Mouse (Mus musculus) brain, adult 2 months (tissue): ENCODE measurements at regions not wholly inside any gene's neighbourhood (a gene's known extent, or its start where the extent isn't known, plus 50 kb on each side); places are given as distances from the start of the nearest gene placed in this dataset.
"Not testable (repeated sequence)": the region's sequence is repeated elsewhere in the genome, so short reads cannot be mapped to it uniquely, and the experiment has no call there.

Source experiments
- DNase-seq: peaks from one replicate; pipeline ENCODE4 v3.0.0; 2011; ENCODE audit warnings: low read depth, low spot score

GRCm38 (mm10) chr13:89375526-89376474 is 163.8 kb upstream of the Hapln1 start:
- no peak for DNase-seq

- DNase-seq, result no peak
Measured at GRCm38 (mm10) chr13:89378365-89378764, 161.2 kb upstream of the Hapln1 start.

GRCm38 (mm10) chr13:89383619-89384190 is 155.9 kb upstream of the Hapln1 start:
- DNase-seq, result not testable (repeated sequence)

GRCm38 (mm10) chr13:89384598-89385145 is 154.9 kb upstream of the Hapln1 start:
- peak; percentile 59 for DNase-seq

GRCm38 (mm10) chr13:89387416-89387815 is 152.2 kb upstream of the Hapln1 start:
- no peak for DNase-seq

GRCm38 (mm10) chr13:89389149-89389548 is 150.4 kb upstream of the Hapln1 start:
- no peak for DNase-seq

- DNase-seq, result peak; percentile 35
Measured at GRCm38 (mm10) chr13:89394717-89395344, 144.8 kb upstream of the Hapln1 start.

- DNase-seq, result no peak
Measured at GRCm38 (mm10) chr13:89395851-89396250, 143.7 kb upstream of the Hapln1 start.

GRCm38 (mm10) chr13:89401084-89401671 is 138.4 kb upstream of the Hapln1 start:
- DNase-seq, result no peak

- no peak for DNase-seq
Measured at GRCm38 (mm10) chr13:89410504-89410903, 129.1 kb upstream of the Hapln1 start.

GRCm38 (mm10) chr13:89412768-89413487 is 126.7 kb upstream of the Hapln1 start:
- peak; percentile 51 for DNase-seq

- no peak for DNase-seq
Measured at GRCm38 (mm10) chr13:89418804-89419203, 120.8 kb upstream of the Hapln1 start.

- no peak for DNase-seq
Measured at GRCm38 (mm10) chr13:89421833-89422232, 117.8 kb upstream of the Hapln1 start.

GRCm38 (mm10) chr13:89423491-89423890 is 116.1 kb upstream of the Hapln1 start:
- no peak for DNase-seq

GRCm38 (mm10) chr13:89428272-89429071 is 111.1 kb upstream of the Hapln1 start:
- no peak for DNase-seq

- DNase-seq, result no peak
Measured at GRCm38 (mm10) chr13:89444847-89445246, 94.7 kb upstream of the Hapln1 start.

GRCm38 (mm10) chr13:89453819-89454218 is 85.8 kb upstream of the Hapln1 start:
- DNase-seq, result peak; percentile 26

- no peak for DNase-seq
Measured at GRCm38 (mm10) chr13:89454249-89455018, 85.2 kb upstream of the Hapln1 start.

- peak; percentile 34 for DNase-seq
Measured at GRCm38 (mm10) chr13:89463746-89464145, 75.8 kb upstream of the Hapln1 start.
